Mouse (Mus musculus): ENCODE measurements around the gene Ptms.
A peak's percentile ranks its signal among the peaks of the same experiment; 100 is the strongest.

Gene Ptms

GRCm38 (mm10) chr6:124919695-124920317, at the start of gene Ptms:
Gene Ptms, minus strand, starts transcription at chr6:124920103.
- DNase-seq = peak; percentile 99

- peak; percentile 67 for DNase-seq
Measured at GRCm38 (mm10) chr6:124967766-124968165, 47.9 kb upstream of the Ptms start.

- DNase-seq = no peak
Measured at GRCm38 (mm10) chr6:124966466-124967118, 46.7 kb upstream of the Ptms start.

GRCm38 (mm10) chr6:124965747-124966146, 45.8 kb upstream of the Ptms start:
- DNase-seq = peak; percentile 50

GRCm38 (mm10) chr6:124965088-124965719, 45.3 kb upstream of the Ptms start, which contains the start of gene Cops7a:
Gene Cops7a, minus strand, starts transcription at chr6:124965538.
- peak; percentile 93 for DNase-seq

GRCm38 (mm10) chr6:124964638-124965037, 44.7 kb upstream of the Ptms start:
- no peak for DNase-seq

- DNase-seq = no peak
Measured at GRCm38 (mm10) chr6:124961021-124961420, 41.1 kb upstream of the Ptms start.

- no peak for DNase-seq
Measured at GRCm38 (mm10) chr6:124959960-124960359, 40.1 kb upstream of the Ptms start.

GRCm38 (mm10) chr6:124958127-124958526, 38.2 kb upstream of the Ptms start:
- DNase-seq = no peak

GRCm38 (mm10) chr6:124955212-124955611, 35.3 kb upstream of the Ptms start:
- no peak for DNase-seq

- DNase-seq = no peak
Measured at GRCm38 (mm10) chr6:124953991-124954715, 34.2 kb upstream of the Ptms start.

- peak; percentile 74 for DNase-seq
Measured at GRCm38 (mm10) chr6:124943526-124943925, 23.6 kb upstream of the Ptms start.

- DNase-seq = no peak
Measured at GRCm38 (mm10) chr6:124941679-124942078, 21.8 kb upstream of the Ptms start.

- no peak for DNase-seq
Measured at GRCm38 (mm10) chr6:124938554-124938953, 18.7 kb upstream of the Ptms start.

GRCm38 (mm10) chr6:124937493-124937892, 17.6 kb upstream of the Ptms start:
- DNase-seq = peak; percentile 32

- DNase-seq = peak; percentile 64
Measured at GRCm38 (mm10) chr6:124936681-124937080, 16.8 kb upstream of the Ptms start.

GRCm38 (mm10) chr6:124934670-124935069, 14.8 kb upstream of the Ptms start:
- DNase-seq = peak; percentile 36

- no peak for DNase-seq
Measured at GRCm38 (mm10) chr6:124933127-124933526, 13.2 kb upstream of the Ptms start.

- DNase-seq = peak; percentile 72
Measured at GRCm38 (mm10) chr6:124932314-124932695, 12.4 kb upstream of the Ptms start.

GRCm38 (mm10) chr6:124931525-124932313, 11.8 kb upstream of the Ptms start:
- DNase-seq = no peak

- DNase-seq = peak; percentile 100
Measured at GRCm38 (mm10) chr6:124930754-124931524, 11.0 kb upstream of the Ptms start, which contains the start of gene Mlf2. Gene Mlf2, plus strand, starts transcription at chr6:124931386.

GRCm38 (mm10) chr6:124930231-124930630, 10.3 kb upstream of the Ptms start:
- DNase-seq = no peak

Data from cerebellum, adult 9-10 months (tissue).